Mouse (Mus musculus): ENCODE data around the gene Sbno2. TPM values are rescaled to one million over a fixed set of nuclear protein-coding genes. Genes with fewer than 3 reads are reported as not detected.
"Not testable (repeated sequence)": the region's sequence is repeated elsewhere in the genome, so short reads cannot be mapped to it uniquely, and the experiment has no call there.

The Sbno2 gene
- total RNA-seq, 2 experiments from 2014 or later, result 11.2 to 12.2 TPM

- no peak for DNase-seq
- intact Hi-C loops (cut with DNase I), result loop anchor here (5.0 kb wide), 1 partner anchor 41 kb away; no protein-coding TSS in a partner anchor
Measured at GRCm38 (mm10) chr10:80071516-80071900, 33.9 kb downstream of the Sbno2 start.

GRCm38 (mm10) chr10:80070837-80071515 is 34.4 kb downstream of the Sbno2 start:
- DNase-seq, result peak; percentile 86 to 87
- intact Hi-C loops (cut with DNase I), result loop anchor here (5.0 kb wide), 1 partner anchor 41 kb away; no protein-coding TSS in a partner anchor

GRCm38 (mm10) chr10:80069948-80070450 is 35.4 kb downstream of the Sbno2 start:
- no peak for DNase-seq
- intact Hi-C loops (cut with DNase I), result loop anchor here (5.0 kb wide), 1 partner anchor 42 kb away; no protein-coding TSS in a partner anchor

- DNase-seq, result no peak
- intact Hi-C loops (cut with DNase I), result no loop called here
Measured at GRCm38 (mm10) chr10:80069251-80069650, 36.1 kb downstream of the Sbno2 start.

DNA sequence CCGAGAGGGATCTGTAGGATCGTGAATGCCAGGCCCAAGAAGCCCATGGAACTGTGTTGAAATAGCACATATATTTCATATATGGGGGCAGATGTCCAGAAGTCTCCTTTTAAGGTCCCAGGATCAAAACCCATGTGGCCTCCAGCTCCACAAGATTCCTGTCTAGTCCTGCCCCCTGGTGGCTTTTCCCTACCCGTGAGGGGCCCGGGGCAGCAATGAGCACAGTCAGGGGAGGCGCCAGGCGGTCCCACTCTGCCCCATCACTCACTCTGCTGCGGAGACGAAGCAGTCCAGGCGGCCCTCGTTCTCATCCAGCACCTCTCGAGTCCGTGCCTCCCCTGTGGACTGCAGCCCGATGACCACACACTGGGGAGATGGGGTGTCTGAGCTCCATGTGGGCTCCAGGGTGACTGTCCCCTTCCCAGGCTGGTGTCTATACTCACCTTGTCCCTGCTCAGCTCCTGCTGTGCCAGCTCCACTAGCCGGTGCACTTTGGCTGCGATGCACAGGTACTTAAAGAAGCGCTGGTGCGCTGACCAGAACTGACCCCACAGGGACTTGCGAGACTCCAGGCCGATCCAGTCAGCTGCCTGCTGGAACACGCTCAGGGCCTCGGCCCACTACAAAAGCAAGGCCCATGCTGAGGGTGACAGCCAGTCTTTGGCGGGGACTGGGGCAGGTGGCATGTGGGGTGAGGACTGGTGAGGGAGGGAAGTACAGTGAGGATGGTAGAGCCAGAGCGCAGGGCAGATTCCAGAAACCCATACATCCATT is 41.3 kb downstream of the Sbno2 start:
- DNase-seq, result no peak
- intact Hi-C loops (cut with DNase I), result no loop called here

GRCm38 (mm10) chr10:80063104-80063503 is 42.3 kb downstream of the Sbno2 start:
- intact Hi-C loops (cut with DNase I), result no loop called here
- no peak for DNase-seq

DNA sequence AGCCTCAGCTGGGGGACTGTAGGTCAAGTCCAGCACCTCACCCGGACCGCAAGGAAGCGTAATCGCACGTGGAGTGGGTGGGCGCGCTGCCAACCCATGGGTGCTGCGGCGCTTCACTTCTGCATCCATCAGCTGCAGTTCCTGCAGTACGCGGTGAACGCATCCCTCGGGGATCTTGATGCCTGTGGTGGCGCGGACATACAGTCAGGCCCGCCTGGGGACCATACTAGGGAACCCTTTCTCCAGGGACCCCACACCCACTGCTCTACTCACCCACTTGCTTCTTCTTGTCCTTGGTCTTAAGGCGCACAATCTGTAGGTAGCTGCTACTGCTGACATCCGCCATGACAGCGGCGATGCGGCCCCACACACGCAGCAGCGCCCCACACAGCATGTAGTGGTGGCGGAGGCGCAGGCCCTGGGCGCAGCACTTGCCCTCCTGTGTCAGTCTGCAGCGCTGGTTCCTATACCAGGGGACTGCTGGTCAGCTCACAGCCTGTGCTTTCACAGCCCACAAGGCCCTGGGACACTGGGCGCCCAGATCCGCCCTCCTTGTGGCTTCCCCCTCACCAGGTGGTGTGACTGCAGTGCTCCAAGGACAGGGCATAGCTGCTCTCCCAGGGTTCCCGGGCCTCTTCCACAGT is 47.6 kb downstream of the Sbno2 start:
- DNase-seq, result no peak
- intact Hi-C loops (cut with DNase I), result no loop called here

- no peak for DNase-seq
- intact Hi-C loops (cut with DNase I), result no loop called here
Measured at GRCm38 (mm10) chr10:80056976-80057682, 48.2 kb downstream of the Sbno2 start.

- intact Hi-C loops (cut with DNase I), result no loop called here
- no peak for DNase-seq
Measured at GRCm38 (mm10) chr10:80056506-80056905, 48.9 kb downstream of the Sbno2 start.

DNA sequence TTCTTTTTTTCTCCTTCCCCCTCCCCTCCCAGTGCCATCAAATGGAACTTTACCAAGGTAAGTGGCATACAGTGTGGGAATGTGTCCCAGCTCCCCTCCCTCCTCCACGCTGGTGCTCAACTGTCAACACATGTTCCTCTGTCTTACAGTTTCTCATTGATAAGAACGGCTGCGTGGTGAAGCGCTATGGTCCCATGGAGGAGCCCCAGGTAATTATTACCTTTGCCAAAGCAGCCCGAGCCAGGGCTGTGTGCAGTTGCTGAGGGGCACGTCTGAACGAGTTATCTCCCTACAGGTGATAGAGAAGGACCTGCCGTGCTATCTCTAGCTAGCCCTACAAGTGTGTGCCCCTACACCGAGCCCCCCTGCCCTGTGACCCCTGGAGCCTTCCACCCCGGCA is 49.5 kb downstream of the Sbno2 start:
- intact Hi-C loops (cut with DNase I), result no loop called here

DNA sequence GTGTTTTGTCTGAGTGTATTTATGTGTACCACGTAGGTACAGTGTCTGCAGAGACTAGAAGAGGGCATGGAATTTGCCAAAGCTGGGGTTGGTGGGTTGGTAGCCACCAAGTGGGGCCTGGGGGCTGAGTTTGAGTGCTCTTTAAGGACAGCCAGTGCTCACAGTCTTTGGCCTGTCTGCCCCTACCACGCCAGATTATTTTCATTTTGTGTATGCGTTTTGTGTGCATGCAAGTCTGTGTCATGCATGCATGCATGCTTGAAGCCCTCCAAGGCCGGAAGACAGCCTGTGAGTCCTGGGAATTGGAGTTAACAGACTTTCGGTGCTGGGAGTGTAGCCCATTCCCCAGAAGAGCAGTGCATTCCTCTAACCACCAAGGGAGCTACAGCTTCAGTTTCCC is 50.0 kb downstream of the Sbno2 start:
- DNase-seq, result no peak
- intact Hi-C loops (cut with DNase I), result no loop called here

More for the DNA sequence above, 49.5 kb downstream of the Sbno2 start:
- DNase-seq, result no peak

- intact Hi-C loops (cut with DNase I), result loop anchor here (1.0 kb wide), 1 partner anchor 59 kb away; no protein-coding TSS in a partner anchor
- not testable (repeated sequence) for DNase-seq
Measured at GRCm38 (mm10) chr10:80054911-80055310, 50.5 kb downstream of the Sbno2 start.

- intact Hi-C loops (cut with DNase I), result loop anchor here (1.0 kb wide), 1 partner anchor 60 kb away; no protein-coding TSS in a partner anchor
- peak; percentile 73 to 82 for DNase-seq
Measured at GRCm38 (mm10) chr10:80053831-80054815, 51.2 kb downstream of the Sbno2 start.

DNA sequence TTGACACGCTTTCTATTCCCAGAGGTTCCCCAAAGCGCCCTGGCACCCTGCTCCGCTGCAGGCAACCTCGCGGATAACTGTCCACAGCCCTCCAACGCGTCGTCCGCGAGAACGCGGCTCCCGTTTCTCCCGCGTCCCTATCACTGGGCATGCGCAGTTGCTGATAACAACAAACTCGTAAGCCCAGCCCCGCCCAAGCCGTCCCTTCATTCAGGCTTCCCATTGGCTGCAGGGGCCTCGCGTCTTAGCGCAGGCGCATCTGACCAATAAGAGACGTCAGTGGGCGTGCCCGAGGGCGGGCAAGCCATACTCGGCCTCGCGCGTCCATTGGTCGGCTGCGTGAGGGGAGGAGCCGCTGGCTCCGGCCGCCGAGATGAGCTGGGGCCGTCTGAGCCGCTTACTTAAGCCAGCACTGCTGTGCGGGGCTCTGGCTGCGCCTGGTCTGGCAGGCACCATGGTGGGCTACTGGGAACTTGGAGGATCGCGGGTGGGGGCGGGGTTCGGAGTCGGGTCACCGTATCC is 52.1 kb downstream of the Sbno2 start:
- intact Hi-C loops (cut with DNase I), result no loop called here
- DNase-seq, result peak; percentile 99

DNA sequence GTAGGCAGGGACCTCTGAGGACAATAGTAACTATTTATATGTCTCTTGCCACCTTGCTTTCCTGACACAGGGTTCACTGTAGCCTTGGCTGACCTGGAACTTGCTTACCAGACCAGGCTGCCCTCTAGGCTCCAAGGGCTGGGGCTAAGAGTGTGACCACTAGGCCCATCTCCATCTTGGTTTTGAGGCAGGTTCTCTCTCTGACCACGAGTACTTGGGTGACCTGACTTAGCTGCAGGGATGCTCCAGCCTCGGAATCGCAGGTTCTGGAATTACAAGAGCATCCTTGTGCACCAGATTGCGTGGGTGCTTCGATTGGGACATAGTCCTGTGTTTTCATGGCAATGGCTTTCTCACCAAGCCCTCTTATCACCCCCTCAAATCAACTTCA is 53.0 kb downstream of the Sbno2 start:
- intact Hi-C loops (cut with DNase I), result no loop called here
- DNase-seq, result no peak

GRCm38 (mm10) chr10:80051618-80052373 is 53.6 kb downstream of the Sbno2 start:
- peak; percentile 43 to 58 for DNase-seq
- intact Hi-C loops (cut with DNase I), result no loop called here

DNA sequence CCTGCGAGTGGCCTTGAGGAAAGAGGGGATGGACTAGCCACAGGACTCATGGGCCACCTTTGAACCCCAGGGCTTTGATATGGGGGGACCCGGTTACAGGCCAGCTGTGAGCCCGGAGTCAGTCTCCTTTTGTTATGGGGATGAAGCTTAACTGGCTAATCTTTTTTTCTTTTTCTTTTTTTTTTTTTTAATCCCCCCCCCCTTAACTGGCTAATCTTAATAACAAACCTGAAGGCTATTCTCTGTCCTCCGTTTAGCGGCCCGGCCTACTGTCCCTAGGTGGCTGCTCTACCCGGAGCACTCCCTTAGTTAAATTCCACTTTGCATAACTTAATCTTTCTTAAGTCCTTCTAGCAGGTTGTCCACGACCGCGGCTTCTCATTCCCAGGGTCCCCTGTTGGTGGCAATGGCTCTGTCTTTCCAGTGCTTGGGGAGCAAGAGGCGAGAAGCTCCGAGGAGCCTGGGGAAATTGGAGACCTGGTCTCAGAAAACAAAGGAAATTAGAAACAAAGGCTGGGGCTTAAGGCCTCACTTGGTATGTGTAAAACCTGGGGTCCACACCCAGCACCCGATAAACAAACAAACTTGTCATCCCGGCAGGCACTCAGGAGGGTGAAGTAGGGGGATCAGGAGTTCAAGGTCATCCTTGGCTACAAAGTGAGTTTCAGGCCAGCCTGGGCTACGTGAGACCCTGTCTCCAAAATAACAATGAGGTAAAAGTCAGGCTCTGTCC is 54.3 kb downstream of the Sbno2 start:
- no peak for DNase-seq
- intact Hi-C loops (cut with DNase I), result no loop called here

DNA sequence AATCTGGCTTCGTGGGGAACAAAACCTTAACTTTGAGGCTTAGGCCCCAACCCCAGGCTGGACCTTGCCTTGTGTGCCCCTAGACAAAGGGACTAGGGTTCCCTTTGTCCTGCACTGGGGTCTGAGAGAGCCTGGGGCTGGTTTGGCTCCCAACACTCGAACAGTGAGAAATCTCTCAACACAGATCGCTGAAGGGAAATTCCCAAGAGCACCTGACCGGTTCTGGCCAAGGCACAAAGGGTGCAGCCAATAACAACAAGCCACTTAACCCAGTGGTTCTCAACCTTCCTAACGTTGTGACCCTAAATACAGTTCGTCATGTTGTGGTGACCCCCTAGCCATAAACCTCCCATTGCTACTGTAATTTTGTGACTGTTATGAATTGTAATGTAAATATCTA is 55.1 kb downstream of the Sbno2 start:
- intact Hi-C loops (cut with DNase I), result no loop called here
- no peak for DNase-seq
